Mouse (Mus musculus) hindlimb bud, embryonic 11.5 days (tissue): ENCODE measurements around the gene Nr4a2.

Source experiments
- DNase-seq: peaks from one replicate; pipeline ENCODE4 v3.0.0-alpha.2; 2012; ENCODE audit warnings: low read depth, low spot score; ENCODE audit errors: extremely low spot score

Gene Nr4a2

GRCm38 (mm10) chr2:57123991-57124840 is at the start of gene Nr4a2:
TSS of gene Nr4a2 (minus strand) at chr2:57124003.
- DNase-seq = no peak

GRCm38 (mm10) chr2:57165416-57165815 is 41.6 kb upstream of the Nr4a2 start:
- DNase-seq = no peak

GRCm38 (mm10) chr2:57156814-57157213 is 33.0 kb upstream of the Nr4a2 start:
- no peak for DNase-seq

GRCm38 (mm10) chr2:57149796-57150195 is 26.0 kb upstream of the Nr4a2 start:
- no peak for DNase-seq

- DNase-seq = no peak
These were observed 24.4 kb upstream of the Nr4a2 start for GRCm38 (mm10) chr2:57148231-57148630.

- no peak for DNase-seq
These were observed 22.0 kb upstream of the Nr4a2 start for GRCm38 (mm10) chr2:57145646-57146421.

- no peak for DNase-seq
These were observed 14.8 kb upstream of the Nr4a2 start for GRCm38 (mm10) chr2:57138594-57138993.

- DNase-seq = no peak
These were observed 3.7 kb upstream of the Nr4a2 start for GRCm38 (mm10) chr2:57127461-57127860.

GRCm38 (mm10) chr2:57125891-57126290 is 2.1 kb upstream of the Nr4a2 start:
- no peak for DNase-seq

- DNase-seq = no peak
These were observed 520 bp downstream of the Nr4a2 start for GRCm38 (mm10) chr2:57122986-57123980.

- DNase-seq = no peak
These were observed 2.7 kb downstream of the Nr4a2 start for GRCm38 (mm10) chr2:57121110-57121509.

- DNase-seq = no peak
These were observed 6.4 kb downstream of the Nr4a2 start for GRCm38 (mm10) chr2:57117201-57117951.

GRCm38 (mm10) chr2:57116366-57117200 is 7.2 kb downstream of the Nr4a2 start:
- DNase-seq = no peak

GRCm38 (mm10) chr2:57115864-57116365 is 7.9 kb downstream of the Nr4a2 start:
- DNase-seq = no peak

GRCm38 (mm10) chr2:57115181-57115863 is 8.5 kb downstream of the Nr4a2 start:
- no peak for DNase-seq

GRCm38 (mm10) chr2:57114211-57115151 is 9.3 kb downstream of the Nr4a2 start:
- no peak for DNase-seq

GRCm38 (mm10) chr2:57113431-57113830 is 10.4 kb downstream of the Nr4a2 start:
- DNase-seq = no peak
